Mouse (Mus musculus): ENCODE data around the gene Gm20388. TPM values are rescaled to one million over a fixed set of nuclear protein-coding genes. Genes with fewer than 3 reads are reported as not detected.

Gm20388 gene
- polyA plus RNA-seq, 1 experiment from 2014 or later, result 7.4 TPM

DNA sequence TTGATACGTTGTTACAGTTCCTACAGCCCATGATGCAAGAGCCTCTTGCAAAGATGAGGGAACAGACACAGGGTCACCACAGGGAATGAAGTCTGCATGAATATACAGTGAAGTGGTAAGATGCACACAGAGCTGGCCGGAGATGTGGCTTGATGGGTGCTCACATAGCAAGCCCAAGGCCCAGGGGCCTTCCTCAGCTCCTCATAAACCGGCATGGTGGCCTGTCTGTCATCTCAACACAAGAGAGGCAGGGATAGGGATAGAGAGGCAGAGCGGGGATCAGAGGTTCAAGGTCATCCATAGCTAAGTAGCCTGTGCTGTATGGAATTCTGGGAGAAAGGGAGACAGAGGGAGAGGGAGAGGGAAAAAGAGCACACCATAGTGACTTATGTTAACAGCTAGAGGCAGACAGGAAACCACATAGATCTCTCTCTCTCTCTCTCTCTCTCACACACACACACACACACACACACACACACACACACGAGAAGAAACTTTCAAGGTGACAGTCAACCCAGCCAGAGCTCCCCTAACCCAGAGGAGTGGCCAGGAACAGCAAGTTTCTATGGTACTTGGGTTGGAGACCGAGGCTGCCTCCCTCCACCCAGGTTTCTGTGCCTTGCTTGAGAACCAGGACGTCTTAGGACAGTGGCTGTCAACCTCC, 493.1 kb downstream of the Gm20388 start:
- H3K4me3 ChIP-seq (replicated peaks; ENCODE audit: low read length), result no peak overlapping the region
- H3K9me3 ChIP-seq (replicated peaks; ENCODE audit: control insufficient read depth, low read length), result no peaks in the 10 kb centered on the region
- H3K4me2 ChIP-seq (ENCODE audit: low read depth, low read length), result no peak overlapping the region
- H3K4me1 ChIP-seq (ENCODE audit: control insufficient read depth, insufficient read depth, low read length), result peaks cover 26% of the 10 kb centered on the region
- H3K36me3 ChIP-seq (ENCODE audit: control insufficient read depth, insufficient read depth, low read length), result no peaks in the 10 kb centered on the region
- no peak overlapping the region for H3K9ac ChIP-seq (ENCODE audit: low read length)
- 71% methylated on average over 7 of the region's 7 CpGs for WGBS
- no peak overlapping the region for H3K27ac ChIP-seq (ENCODE audit: low read length)
- ATAC-seq (ENCODE audit: insufficient read depth, low FRiP score), result no peak
- H3K27me3 ChIP-seq (ENCODE audit: control insufficient read depth, insufficient read depth, low read length), result no peaks in the 10 kb centered on the region

DNA sequence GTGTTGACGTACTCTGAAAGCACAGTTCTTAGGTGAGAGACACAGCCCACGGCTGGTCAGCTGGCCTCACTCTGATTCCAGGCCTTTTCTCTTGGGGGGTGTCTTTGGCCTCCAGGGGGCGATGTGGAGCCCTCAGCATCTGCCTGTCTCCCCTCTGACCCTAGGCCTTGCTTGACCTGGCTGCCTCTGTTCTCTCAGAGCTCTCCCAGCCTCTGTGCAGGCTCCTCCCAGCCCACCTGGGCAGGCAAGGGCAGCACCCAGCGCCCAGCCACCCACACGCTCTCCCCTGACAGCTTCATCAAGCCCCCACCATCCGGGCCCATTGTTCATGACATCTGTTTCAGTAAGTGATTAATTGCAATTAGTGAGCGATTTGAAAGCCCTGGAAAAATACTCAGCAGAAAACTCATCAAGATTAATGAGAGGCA, 494.0 kb downstream of the Gm20388 start:
- no peak for ATAC-seq (ENCODE audit: insufficient read depth, low FRiP score)
- Histone ChIP-seq H3K36me3 (ENCODE audit: control insufficient read depth, insufficient read depth, low read length) (no peaks in the 10 kb centered on the region), H3K4me1 (ENCODE audit: control insufficient read depth, insufficient read depth, low read length) (peaks cover 28% of the 10 kb centered on the region), H3K9me3 (replicated peaks; ENCODE audit: control insufficient read depth, low read length) (no peaks in the 10 kb centered on the region), H3K27me3 (ENCODE audit: control insufficient read depth, insufficient read depth, low read length) (no peaks in the 10 kb centered on the region), H3K27ac (ENCODE audit: low read length) (no peak overlapping the region), H3K4me2 (ENCODE audit: low read depth, low read length) (no peak overlapping the region), H3K9ac (ENCODE audit: low read length) (no peak overlapping the region), H3K4me3 (replicated peaks; ENCODE audit: low read length) (no peak overlapping the region)
- 49% methylated on average over 7 of the region's 7 CpGs for WGBS

DNA sequence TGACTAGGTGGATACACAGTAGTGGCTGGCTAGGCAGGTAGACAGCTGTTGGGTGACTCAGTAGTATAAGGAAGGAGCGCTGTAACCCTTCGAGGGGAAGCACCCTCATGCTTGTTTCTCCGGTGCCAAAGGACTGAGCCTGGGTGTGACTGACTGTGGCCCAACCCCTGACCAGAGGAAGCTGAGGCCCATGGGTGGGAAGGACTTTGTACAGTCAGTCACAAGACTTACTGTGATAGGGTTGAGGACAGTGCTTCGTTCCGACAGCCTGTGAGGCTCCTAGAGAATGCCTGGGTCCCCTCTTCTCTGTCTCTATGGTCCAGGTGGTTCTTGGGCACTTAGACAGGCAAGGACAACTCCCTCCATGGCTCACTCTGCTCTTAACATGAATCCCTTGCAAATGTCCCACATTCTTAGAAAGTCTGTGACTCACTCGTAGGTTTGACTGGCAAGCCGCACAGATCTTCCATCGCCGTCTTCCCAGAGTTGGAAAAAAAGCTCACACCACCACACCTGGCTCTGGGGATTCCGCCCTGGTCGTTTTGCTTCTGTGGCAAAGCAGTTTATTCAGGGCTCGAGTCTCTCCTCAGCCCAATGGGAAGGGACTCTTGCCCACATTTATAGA, 495.5 kb downstream of the Gm20388 start:
- Histone ChIP-seq H3K4me1 (ENCODE audit: control insufficient read depth, insufficient read depth, low read length) (peaks cover 29% of the 10 kb centered on the region), H3K4me3 (replicated peaks; ENCODE audit: low read length) (no peak overlapping the region), H3K27me3 (ENCODE audit: control insufficient read depth, insufficient read depth, low read length) (no peaks in the 10 kb centered on the region), H3K9me3 (replicated peaks; ENCODE audit: control insufficient read depth, low read length) (no peaks in the 10 kb centered on the region), H3K4me2 (ENCODE audit: low read depth, low read length) (no peak overlapping the region), H3K27ac (ENCODE audit: low read length) (no peak overlapping the region; the same call in 1 of the 2 replicates), H3K36me3 (ENCODE audit: control insufficient read depth, insufficient read depth, low read length) (no peaks in the 10 kb centered on the region), H3K9ac (ENCODE audit: low read length) (no peak overlapping the region)
- WGBS, result 87% methylated on average over 12 of the region's 12 CpGs
- ATAC-seq (ENCODE audit: insufficient read depth, low FRiP score), result peak; percentile 46; the same call in 1 of the 2 replicates

DNA sequence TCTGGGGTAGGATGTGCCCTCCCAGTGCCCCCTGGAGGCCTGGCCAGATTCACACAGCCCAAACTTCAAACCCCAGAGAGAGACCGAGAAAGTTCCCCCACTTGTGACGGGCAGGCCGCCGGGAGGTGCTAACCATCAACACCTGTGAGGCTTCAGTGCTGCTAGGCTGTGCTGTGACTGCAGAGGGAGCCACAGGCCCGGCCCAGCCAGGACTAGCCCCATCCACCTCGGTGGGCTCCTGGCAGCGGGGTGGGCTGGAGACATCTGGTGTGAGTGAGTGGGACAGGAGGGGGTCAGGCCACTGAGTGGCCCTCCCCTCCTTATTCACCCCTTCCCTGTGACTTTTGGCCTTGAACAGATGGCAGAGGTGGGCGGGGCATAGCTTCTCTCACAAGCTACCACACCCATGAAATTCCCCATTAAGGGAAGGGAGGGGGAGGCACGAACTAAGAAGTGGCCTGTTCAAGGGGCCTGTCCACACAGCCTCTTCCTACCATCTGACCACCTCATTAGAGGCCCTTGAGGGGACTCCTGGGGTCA, 497.1 kb downstream of the Gm20388 start:
- Histone ChIP-seq H3K9me3 (replicated peaks; ENCODE audit: control insufficient read depth, low read length) (no peaks in the 10 kb centered on the region), H3K4me2 (ENCODE audit: low read depth, low read length) (no peak overlapping the region), H3K27me3 (ENCODE audit: control insufficient read depth, insufficient read depth, low read length) (no peaks in the 10 kb centered on the region), H3K4me1 (ENCODE audit: control insufficient read depth, insufficient read depth, low read length) (peaks cover 37% of the 10 kb centered on the region), H3K36me3 (ENCODE audit: control insufficient read depth, insufficient read depth, low read length) (no peaks in the 10 kb centered on the region), H3K9ac (ENCODE audit: low read length) (peak overlapping the region; percentile 12; the same call in 1 of the 2 replicates), H3K27ac (ENCODE audit: low read length) (peak overlapping the region; percentile 4; the same call in 1 of the 2 replicates), H3K4me3 (replicated peaks; ENCODE audit: low read length) (no peak overlapping the region)
- 19% methylated on average over 9 of the region's 9 CpGs for WGBS
- ATAC-seq (ENCODE audit: insufficient read depth, low FRiP score), result peak; percentile 54; the same call in 1 of the 2 replicates

DNA sequence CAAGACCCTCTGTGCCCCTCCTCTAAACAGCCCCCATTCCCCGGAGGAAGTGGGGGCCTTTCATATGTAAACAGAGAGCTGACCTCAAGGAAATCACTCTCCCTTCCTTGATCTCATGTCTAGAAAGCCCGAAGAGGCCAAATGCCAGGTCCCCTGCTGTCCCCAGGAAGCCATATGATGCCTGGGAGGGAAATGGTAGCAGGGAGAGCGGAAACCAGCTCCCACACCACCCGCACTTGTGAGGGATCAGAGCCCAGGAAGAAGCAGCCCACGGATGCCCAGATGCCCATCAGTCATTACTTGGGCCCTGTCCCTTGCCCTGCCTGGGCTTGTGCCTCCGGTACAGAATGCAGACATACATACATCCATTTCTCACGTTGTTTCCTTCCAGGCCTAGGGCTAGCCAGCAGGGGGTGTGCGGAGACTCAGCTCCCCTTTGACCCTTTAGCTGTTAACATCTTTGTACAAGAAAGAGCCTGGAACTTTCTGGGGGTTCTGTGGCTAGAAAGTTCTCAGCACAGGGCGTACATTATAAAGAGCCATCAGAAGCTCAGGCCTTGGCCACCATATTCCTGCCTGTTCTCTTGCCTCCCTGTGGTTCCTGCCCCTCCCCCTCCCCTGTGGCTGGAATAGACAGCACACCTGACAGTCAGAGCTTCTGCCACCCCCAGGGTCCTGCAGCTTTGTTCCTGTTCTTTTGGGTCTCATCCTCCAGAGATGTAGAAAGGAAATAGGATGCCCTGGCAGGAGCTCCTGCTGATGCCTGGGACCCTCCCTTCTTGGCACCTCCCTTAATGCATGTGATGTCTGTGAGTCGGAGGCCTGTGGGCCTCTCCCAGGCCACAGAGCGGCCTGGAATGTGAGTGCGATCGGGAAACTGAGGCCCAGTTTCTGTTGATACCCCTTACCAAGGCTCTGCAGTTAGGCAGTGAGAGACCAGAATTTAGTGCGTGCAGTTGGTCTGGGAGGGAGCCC, 497.9 kb downstream of the Gm20388 start:
- Histone ChIP-seq H3K27ac (ENCODE audit: low read length) (peak overlapping the region; percentile 4; the same call in 1 of the 2 replicates), H3K36me3 (ENCODE audit: control insufficient read depth, insufficient read depth, low read length) (no peaks in the 10 kb centered on the region), H3K27me3 (ENCODE audit: control insufficient read depth, insufficient read depth, low read length) (no peaks in the 10 kb centered on the region), H3K4me3 (replicated peaks; ENCODE audit: low read length) (no peak overlapping the region), H3K4me1 (ENCODE audit: control insufficient read depth, insufficient read depth, low read length) (peaks cover 40% of the 10 kb centered on the region), H3K4me2 (ENCODE audit: low read depth, low read length) (no peak overlapping the region), H3K9me3 (replicated peaks; ENCODE audit: control insufficient read depth, low read length) (no peaks in the 10 kb centered on the region), H3K9ac (ENCODE audit: low read length) (peak overlapping the region; percentile 29; the same call in 1 of the 2 replicates)
- no peak for ATAC-seq (ENCODE audit: insufficient read depth, low FRiP score)
- 49% methylated on average over 14 of the region's 14 CpGs for WGBS

DNA sequence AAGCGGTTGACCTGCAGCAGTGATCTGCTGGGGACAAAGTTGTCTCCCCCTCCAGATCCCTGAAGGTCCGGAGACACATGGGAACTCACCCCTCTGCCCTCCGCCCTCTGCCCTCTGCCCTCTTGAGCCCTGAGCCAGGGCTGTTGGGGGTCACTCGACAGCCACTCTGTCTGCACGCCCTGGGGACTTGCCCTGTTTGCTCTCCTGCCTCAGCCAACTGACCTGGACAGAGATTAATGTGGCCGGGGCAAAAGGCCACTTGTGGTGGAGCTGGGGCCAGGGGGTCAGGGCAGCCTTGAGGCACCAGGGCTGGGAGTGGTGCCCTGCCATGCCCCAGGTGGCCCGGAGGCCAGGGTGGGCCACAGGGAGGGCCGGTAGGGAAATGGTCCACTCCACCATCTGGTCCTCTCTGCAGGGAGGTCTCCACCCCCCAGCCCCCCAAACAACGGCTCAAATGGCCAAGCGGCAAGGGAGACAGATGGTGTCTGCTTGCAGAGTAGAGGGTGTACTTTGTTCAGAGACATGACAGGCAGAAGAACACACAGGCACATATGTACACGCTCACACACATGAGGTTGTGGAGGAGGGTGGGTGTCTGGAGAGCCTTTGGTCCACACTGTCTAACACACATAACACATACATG, 498.9 kb downstream of the Gm20388 start:
- no peak for ATAC-seq (ENCODE audit: insufficient read depth, low FRiP score)
- 0 out of 2 replicates have a peak overlapping the region, but pooled peaks have one; percentile 29 for H3K9ac ChIP-seq (ENCODE audit: low read length)
- H3K27ac ChIP-seq (ENCODE audit: low read length), result no peak overlapping the region
- H3K4me2 ChIP-seq (ENCODE audit: low read depth, low read length), result no peak overlapping the region
- no peaks in the 10 kb centered on the region for H3K36me3 ChIP-seq (ENCODE audit: control insufficient read depth, insufficient read depth, low read length)
- WGBS, result 49% methylated on average over 11 of the region's 11 CpGs
- no peaks in the 10 kb centered on the region for H3K27me3 ChIP-seq (ENCODE audit: control insufficient read depth, insufficient read depth, low read length)
- no peak overlapping the region for H3K4me3 ChIP-seq (replicated peaks; ENCODE audit: low read length)
- H3K9me3 ChIP-seq (replicated peaks; ENCODE audit: control insufficient read depth, low read length), result no peaks in the 10 kb centered on the region
- H3K4me1 ChIP-seq (ENCODE audit: control insufficient read depth, insufficient read depth, low read length), result peaks cover 41% of the 10 kb centered on the region

DNA sequence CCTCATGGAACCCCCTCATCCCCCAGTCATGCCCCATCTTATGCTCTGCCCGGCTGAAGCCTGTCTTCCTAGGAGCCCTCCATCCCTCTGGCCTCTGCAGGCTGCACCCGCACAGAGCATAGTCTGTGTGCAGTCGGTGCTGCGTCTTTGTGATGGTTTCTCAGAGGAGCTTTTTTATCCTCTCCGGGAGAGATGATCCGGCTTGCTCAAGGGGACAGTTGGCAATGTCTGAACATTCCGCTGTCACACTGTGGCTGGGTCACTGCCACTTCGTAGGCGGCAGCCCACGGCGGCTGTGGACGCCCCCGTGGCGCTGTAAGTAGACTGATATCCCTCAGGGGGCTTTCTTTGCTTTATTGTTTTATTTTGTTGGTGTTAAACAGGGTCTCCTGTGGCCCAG, 500.4 kb downstream of the Gm20388 start:
- WGBS, result 86% methylated on average over 14 of the region's 14 CpGs
- Histone ChIP-seq H3K4me3 (replicated peaks; ENCODE audit: low read length) (no peak overlapping the region), H3K4me2 (ENCODE audit: low read depth, low read length) (no peak overlapping the region), H3K9me3 (replicated peaks; ENCODE audit: control insufficient read depth, low read length) (no peaks in the 10 kb centered on the region), H3K9ac (ENCODE audit: low read length) (no peak overlapping the region), H3K27me3 (ENCODE audit: control insufficient read depth, insufficient read depth, low read length) (no peaks in the 10 kb centered on the region), H3K36me3 (ENCODE audit: control insufficient read depth, insufficient read depth, low read length) (no peaks in the 10 kb centered on the region), H3K27ac (ENCODE audit: low read length) (no peak overlapping the region), H3K4me1 (ENCODE audit: control insufficient read depth, insufficient read depth, low read length) (peaks cover 51% of the 10 kb centered on the region)
- ATAC-seq (ENCODE audit: insufficient read depth, low FRiP score), result no peak

DNA sequence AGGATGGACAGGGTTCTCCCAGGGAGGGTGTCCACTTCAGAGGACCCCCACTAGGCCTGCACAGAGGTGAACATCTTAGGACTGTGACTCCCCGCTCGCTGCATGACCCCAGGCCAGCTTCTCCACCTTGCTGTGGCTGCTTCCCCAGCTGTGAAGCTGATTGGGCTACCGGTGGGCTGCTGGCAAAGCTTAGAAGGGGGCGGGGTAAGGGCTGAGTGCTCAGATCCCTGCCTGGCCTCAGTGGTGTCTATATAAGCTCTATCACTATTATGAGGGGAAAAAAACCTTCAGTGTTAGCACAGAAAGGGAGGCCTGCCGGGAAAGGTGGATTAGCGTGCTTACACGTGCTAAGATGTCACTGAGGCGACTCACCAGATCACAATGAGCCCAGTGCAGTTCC, 501.2 kb downstream of the Gm20388 start:
- Histone ChIP-seq H3K27ac (ENCODE audit: low read length) (no peak overlapping the region), H3K4me1 (ENCODE audit: control insufficient read depth, insufficient read depth, low read length) (peaks cover 58% of the 10 kb centered on the region), H3K9ac (ENCODE audit: low read length) (peak overlapping the region; percentile 44; the same call in 1 of the 2 replicates), H3K4me2 (ENCODE audit: low read depth, low read length) (no peak overlapping the region), H3K36me3 (ENCODE audit: control insufficient read depth, insufficient read depth, low read length) (no peaks in the 10 kb centered on the region), H3K4me3 (replicated peaks; ENCODE audit: low read length) (no peak overlapping the region), H3K27me3 (ENCODE audit: control insufficient read depth, insufficient read depth, low read length) (no peaks in the 10 kb centered on the region), H3K9me3 (replicated peaks; ENCODE audit: control insufficient read depth, low read length) (no peaks in the 10 kb centered on the region)
- WGBS, result 50% methylated on average over 8 of the region's 8 CpGs
- no peak for ATAC-seq (ENCODE audit: insufficient read depth, low FRiP score)
